Mouse (Mus musculus): ENCODE data around the gene P2ry1.

DNA sequence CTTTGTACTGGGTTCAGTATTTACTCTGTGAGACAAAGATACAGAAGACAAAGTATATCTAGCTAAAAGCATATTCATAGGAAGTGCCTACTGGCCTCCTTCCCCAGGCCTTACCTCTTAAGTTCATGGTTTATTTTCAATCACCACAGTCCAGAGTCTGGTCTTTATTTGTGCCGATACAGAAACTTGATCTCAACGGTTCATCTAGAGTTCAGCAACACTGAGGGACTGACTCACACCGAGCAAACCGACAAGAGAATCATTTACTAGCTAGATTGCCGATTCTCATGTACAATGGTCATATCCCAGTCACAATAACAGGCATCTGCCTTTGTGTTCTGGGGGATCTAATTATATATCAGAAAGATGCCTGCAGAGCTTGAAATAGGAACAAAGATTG, 9.1 kb downstream of the P2ry1 start:
- TF ChIP-seq EP300 (IDR thresholded peaks at IDR 0.05; ENCODE audit: low read depth) (no peak), CTCF (IDR thresholded peaks at IDR 0.05; ENCODE audit: low read depth) (no peak)

Measured in liver, postnatal 0 days (tissue).